Mouse (Mus musculus) ES-E14 (cell line): ENCODE data around the gene Actl6a. TPM values are rescaled to one million over a fixed set of nuclear protein-coding genes. Genes with fewer than 3 reads are reported as not detected.
"Not testable (repeated sequence)": the region's sequence is repeated elsewhere in the genome, so short reads cannot be mapped to it uniquely, and the experiment has no call there.

Source experiments
- DNase-seq: peaks from one replicate; pipeline ENCODE4 v3.0.0-alpha.2; 2013; ENCODE audit warnings: low read depth, low spot score
- H3K27ac ChIP-seq: 2 replicates; pipeline ENCODE4 v1.5.1; 2012; ENCODE audit warnings: low read depth, mild to moderate bottlenecking, low read length, moderate library complexity, mixed read lengths; ENCODE audit not compliant: poor library complexity, insufficient read depth, severe bottlenecking
- H3K36me3 ChIP-seq: 2 replicates; pipeline ENCODE4 v1.6.1; 2012; ENCODE audit warnings: mild to moderate bottlenecking, low read length, moderate library complexity, mixed read lengths; ENCODE audit not compliant: control insufficient read depth, poor library complexity, insufficient read depth, severe bottlenecking
- H3K4me1 ChIP-seq, 2 experiments: fragments of 150-350 bp in 1 of 2; sonication (generic) in 1 of 2; 2 replicates each; pipeline ENCODE4 v1.6.1; 2012; ENCODE audit warnings: low read length in 2 of 2, mild to moderate bottlenecking in 1 of 2, mixed read lengths in 1 of 2; ENCODE audit not compliant: control insufficient read depth in 2 of 2, insufficient read depth in 2 of 2, poor library complexity in 1 of 2
- H3K4me3 ChIP-seq, 2 experiments: fragments of 150-350 bp in 1 of 2; sonication (generic) in 1 of 2; 2 replicates each; pipeline ENCODE4 v1.5.1; 2012; ENCODE audit warnings: low read length in 2 of 2, low read depth in 1 of 2, mild to moderate bottlenecking in 1 of 2, mixed read lengths in 1 of 2; ENCODE audit not compliant: insufficient read depth in 1 of 2, poor library complexity in 1 of 2, severe bottlenecking in 1 of 2
- H3K9ac ChIP-seq: 2 replicates; pipeline ENCODE4 v1.6.1; 2012; ENCODE audit warnings: low read depth, mild to moderate bottlenecking, low read length, mixed read lengths; ENCODE audit not compliant: poor library complexity, insufficient read depth, severe bottlenecking
- H3K9me3 ChIP-seq: fragments of 150-350 bp; sonication (generic); 2 replicates; pipeline ENCODE4 v1.6.1; 2012; ENCODE audit warnings: low read depth, mild to moderate bottlenecking, low read length; ENCODE audit not compliant: control insufficient read depth, insufficient read depth
- CHD2 ChIP-seq: IDR thresholded peaks from 2 replicates; pipeline ENCODE4 v1.6.1; 2014; ENCODE audit warnings: mild to moderate bottlenecking, low read depth, low read length, inconsistent platforms
- HCFC1 ChIP-seq: IDR thresholded peaks from 2 replicates; pipeline ENCODE4 v1.6.1; 2012; ENCODE audit warnings: low read length, inconsistent platforms, borderline replicate concordance; ENCODE audit not compliant: insufficient read depth
- MAFK ChIP-seq: IDR thresholded peaks from 2 replicates; pipeline ENCODE4 v1.6.1; 2014; ENCODE audit warnings: mild to moderate bottlenecking, low read depth, low read length, inconsistent platforms; ENCODE audit not compliant: insufficient read depth
- ZC3H11A ChIP-seq: IDR thresholded peaks from 2 replicates; pipeline ENCODE4 v1.6.1; 2012; ENCODE audit warnings: low read depth, mild to moderate bottlenecking, inconsistent platforms, low read length, borderline replicate concordance
- ZNF384 ChIP-seq: IDR thresholded peaks from 2 replicates; pipeline ENCODE4 v1.6.1; 2012; ENCODE audit warnings: low read depth, low read length, inconsistent platforms
- in situ Hi-C, 2 experiments: fragments of 600-800 bp; cut with MboI; formaldehyde crosslinking; loops; one replicate each; pipeline ENCODE4 v1.15.1; 2025; ENCODE audit warnings: low sequenced_read_pairs in 2 of 2, inconsistent platforms in 1 of 2; ENCODE audit not compliant: unreplicated experiment in 2 of 2
- total RNA-seq: library from RNA; depleted of rRNA; stranded (reverse); fragments of 300-350 nt; gene quantifications from 2 replicates; pipeline ENCODE4 v1.2.3, GENCODE M21; 2012

The Actl6a gene
- total RNA-seq, 1 experiment, result 160 TPM

DNA sequence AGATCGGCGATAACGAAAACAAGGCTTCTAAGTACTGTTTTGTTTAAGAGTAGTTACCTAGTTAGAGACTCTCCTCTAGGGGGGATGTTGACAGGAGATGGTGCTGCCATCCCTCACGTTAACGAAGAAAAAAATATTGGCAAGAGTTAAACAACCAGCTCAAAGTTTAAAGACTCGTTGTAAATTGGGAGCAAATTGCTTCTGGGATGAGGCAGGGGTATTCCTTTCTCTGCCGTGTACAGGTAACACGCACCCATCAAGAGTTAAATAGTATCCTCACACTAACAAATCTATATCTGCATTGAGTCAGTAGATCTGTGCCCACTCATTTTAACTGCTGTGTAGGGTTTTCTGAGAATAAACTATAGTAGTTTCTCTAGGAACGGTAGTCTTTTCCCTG, 3.3 kb downstream of the Actl6a start:
- TF ChIP-seq ZC3H11A (no peak), MAFK (no peak), CHD2 (no peak), ZNF384 (no peak), HCFC1 (no peak)
- no peaks in the 10 kb centered on the region for H3K9me3 ChIP-seq
- H3K4me1 ChIP-seq, result peaks cover 6 to 13% of the 10 kb centered on the region in 2 experiments
- H3K9ac ChIP-seq, result peak overlapping the region; percentile 95
- peaks cover 21% of the 10 kb centered on the region for H3K36me3 ChIP-seq
- DNase-seq, result no peak
- H3K4me3 ChIP-seq, result peak overlapping the region; percentile 79 to 87
- in situ Hi-C loops, result loop anchor here in 1 of 2 experiments (25.0 kb wide), 1 partner anchor 1353 kb away; no protein-coding TSS in a partner anchor
- peak overlapping the region; percentile 87; the same call in 1 of the 2 replicates for H3K27ac ChIP-seq

DNA sequence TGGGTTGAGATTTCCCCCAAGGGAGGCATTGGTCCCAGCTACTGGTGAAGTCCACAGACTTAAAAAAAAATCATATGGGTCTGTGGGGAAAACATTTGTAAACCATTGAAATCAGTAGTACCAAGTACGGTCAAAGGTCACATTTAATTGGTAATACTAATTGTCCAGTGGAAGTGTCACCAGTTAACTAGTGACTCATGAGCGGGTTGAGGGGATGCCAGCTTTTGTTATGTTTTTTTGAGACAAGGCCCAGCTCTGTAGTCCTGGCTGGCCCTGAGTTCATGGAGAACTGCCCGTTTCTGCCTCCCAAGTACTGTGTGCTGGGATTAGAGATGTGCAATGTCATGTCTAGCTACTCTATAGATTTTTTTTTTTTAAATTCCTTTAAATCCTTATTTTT, 7.6 kb downstream of the Actl6a start:
- no peak for TF ChIP-seq ZC3H11A
- no peak for TF ChIP-seq MAFK
- no peak for TF ChIP-seq HCFC1
- TF ChIP-seq CHD2, result no peak
- TF ChIP-seq ZNF384, result no peak
- Histone ChIP-seq H3K4me3 (no peak overlapping the region), H3K9ac (no peak overlapping the region), H3K9me3 (no peaks in the 10 kb centered on the region), H3K4me1 (peaks cover 0 to 5% of the 10 kb centered on the region in 2 experiments; a peak in 2 of 4 replicates), H3K27ac (no peak overlapping the region), H3K36me3 (peaks cover 42% of the 10 kb centered on the region)
- in situ Hi-C loops, result loop anchor here in 1 of 2 experiments (25.0 kb wide), 1 partner anchor 1349 kb away; no protein-coding TSS in a partner anchor
- no peak for DNase-seq

DNA sequence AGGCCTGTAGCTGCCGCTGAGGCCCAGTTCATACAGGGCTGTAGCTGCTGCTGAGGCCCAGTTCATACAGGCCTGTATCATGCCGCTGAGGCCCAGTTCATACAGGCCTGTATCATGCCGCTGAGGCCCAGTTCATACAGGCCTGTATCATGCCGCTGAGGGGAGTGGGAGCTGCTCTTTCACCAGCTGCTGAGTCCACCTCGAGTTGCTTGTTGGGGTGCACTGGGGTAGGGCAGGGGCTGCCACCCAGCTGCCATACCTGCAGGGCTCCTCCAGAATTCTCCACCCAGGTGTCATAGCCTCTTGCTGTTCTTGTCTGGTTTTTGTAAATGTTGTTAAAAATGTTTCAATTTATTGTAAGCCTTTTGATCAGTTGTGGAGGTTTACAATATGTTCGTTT, 11.3 kb downstream of the Actl6a start:
- DNase-seq, H3K4me1 ChIP-seq, H3K27ac ChIP-seq, H3K9me3 ChIP-seq, H3K4me3 ChIP-seq, H3K9ac ChIP-seq: not testable (repeated sequence)
- peaks cover 48% of the 10 kb centered on the region for H3K36me3 ChIP-seq
- in situ Hi-C loops, result loop anchor here in 1 of 2 experiments (25.0 kb wide), 1 partner anchor 1345 kb away; no protein-coding TSS in a partner anchor

DNA sequence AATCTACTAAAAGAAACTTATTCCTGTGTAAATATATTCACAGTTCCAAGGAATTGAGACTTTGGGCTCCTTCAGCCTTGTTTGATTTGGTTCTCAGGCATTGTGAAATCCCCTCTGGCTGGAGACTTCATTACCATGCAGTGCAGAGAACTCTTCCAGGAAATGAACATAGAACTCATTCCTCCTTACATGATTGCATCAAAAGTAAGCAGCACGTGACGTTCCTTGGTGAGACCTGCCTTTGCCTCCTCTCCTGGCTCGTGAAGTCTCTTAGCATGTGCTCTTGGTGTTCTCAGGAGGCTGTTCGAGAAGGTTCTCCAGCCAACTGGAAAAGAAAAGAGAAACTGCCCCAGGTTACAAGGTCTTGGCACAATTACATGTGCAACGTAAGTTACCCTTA, 12.2 kb downstream of the Actl6a start:
- no peak overlapping the region for H3K27ac ChIP-seq
- in situ Hi-C loops, result loop anchor here in 1 of 2 experiments (25.0 kb wide), 1 partner anchor 1344 kb away; no protein-coding TSS in a partner anchor
- peaks cover 41% of the 10 kb centered on the region for H3K36me3 ChIP-seq
- TF ChIP-seq ZC3H11A, result no peak
- TF ChIP-seq ZNF384, result no peak
- TF ChIP-seq CHD2, result no peak
- TF ChIP-seq MAFK, result no peak
- no peak for TF ChIP-seq HCFC1
- no peak for DNase-seq
- H3K4me1 ChIP-seq, result no peaks in the 10 kb centered on the region
- H3K9me3 ChIP-seq, result no peaks in the 10 kb centered on the region
- H3K9ac ChIP-seq, result no peak overlapping the region
- no peak overlapping the region for H3K4me3 ChIP-seq

DNA sequence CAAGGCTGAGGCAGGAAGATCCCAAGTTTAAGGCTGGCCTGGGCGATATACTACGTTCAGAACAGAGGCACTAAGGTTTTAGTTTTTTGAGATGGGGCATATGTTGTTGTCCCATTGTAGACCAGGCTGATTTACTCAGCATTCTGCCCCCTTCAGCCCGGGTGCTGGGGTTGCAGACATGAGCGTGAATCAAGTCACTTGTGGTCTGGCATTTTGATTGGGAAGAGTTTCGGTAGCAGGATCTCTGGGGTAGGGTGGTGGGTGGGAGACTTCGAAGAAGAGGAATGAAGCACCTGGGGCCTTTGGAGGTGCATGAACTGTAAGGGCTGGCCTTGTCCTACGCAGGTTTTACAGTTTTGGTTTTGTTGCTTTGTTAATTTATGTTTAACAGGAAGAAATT, 18.1 kb downstream of the Actl6a start:
- DNase-seq, result no peak
- in situ Hi-C loops, result loop anchor here in 1 of 2 experiments (25.0 kb wide), 1 partner anchor 1338 kb away; no protein-coding TSS in a partner anchor
- no peaks in the 10 kb centered on the region for H3K4me1 ChIP-seq
- H3K9ac ChIP-seq, result no peak overlapping the region
- H3K36me3 ChIP-seq, result peaks cover 47% of the 10 kb centered on the region
- no peak overlapping the region for H3K4me3 ChIP-seq
- H3K27ac ChIP-seq, result no peak overlapping the region
- no peak for TF ChIP-seq ZNF384
- TF ChIP-seq CHD2, result no peak
- TF ChIP-seq ZC3H11A, result no peak
- no peak for TF ChIP-seq HCFC1
- TF ChIP-seq MAFK, result no peak
- H3K9me3 ChIP-seq, result no peaks in the 10 kb centered on the region
